Mouse (Mus musculus) lung, postnatal 10 days (tissue): Measurements from ENCODE around the gene Ano6.

Experiments
- DNase-seq: peaks from one replicate; pipeline ENCODE4 v3.0.0; 2021

Ano6 gene

GRCm38 (mm10) chr15:95769576-95769975 lies 21.1 kb upstream of the Ano6 start:
- peak; percentile 38 for DNase-seq

- no peak for DNase-seq
Measured at GRCm38 (mm10) chr15:95770307-95770706, 20.3 kb upstream of the Ano6 start.

GRCm38 (mm10) chr15:95772374-95772773 lies 18.3 kb upstream of the Ano6 start:
- DNase-seq: no peak

GRCm38 (mm10) chr15:95772861-95773836 lies 17.5 kb upstream of the Ano6 start:
- peak; percentile 81 for DNase-seq

- DNase-seq: no peak
Measured at GRCm38 (mm10) chr15:95774197-95774596, 16.4 kb upstream of the Ano6 start.

- no peak for DNase-seq
Measured at GRCm38 (mm10) chr15:95774674-95775414, 15.8 kb upstream of the Ano6 start.

GRCm38 (mm10) chr15:95777743-95778142 lies 12.9 kb upstream of the Ano6 start:
- no peak for DNase-seq

- DNase-seq: no peak
Measured at GRCm38 (mm10) chr15:95778710-95779109, 11.9 kb upstream of the Ano6 start.

GRCm38 (mm10) chr15:95786624-95787023 lies 4.0 kb upstream of the Ano6 start:
- DNase-seq: no peak

- DNase-seq: no peak
Measured at GRCm38 (mm10) chr15:95787578-95787977, 3.1 kb upstream of the Ano6 start.

GRCm38 (mm10) chr15:95789562-95790528 lies 798 bp upstream of the Ano6 start:
- peak; percentile 47 for DNase-seq

- DNase-seq: peak; percentile 61
Measured at GRCm38 (mm10) chr15:95791141-95791791, 623 bp downstream of the Ano6 start.

GRCm38 (mm10) chr15:95791855-95792254 lies 1.2 kb downstream of the Ano6 start:
- no peak for DNase-seq

- DNase-seq: peak; percentile 55
Measured at GRCm38 (mm10) chr15:95792261-95793260, 1.9 kb downstream of the Ano6 start.

GRCm38 (mm10) chr15:95793748-95794491 lies 3.3 kb downstream of the Ano6 start:
- DNase-seq: no peak

- peak; percentile 72 for DNase-seq
Measured at GRCm38 (mm10) chr15:95794611-95795565, 4.2 kb downstream of the Ano6 start.

- DNase-seq: no peak
Measured at GRCm38 (mm10) chr15:95796062-95796461, 5.4 kb downstream of the Ano6 start.

GRCm38 (mm10) chr15:95797144-95797983 lies 6.7 kb downstream of the Ano6 start:
- DNase-seq: peak; percentile 30
